Mouse (Mus musculus): ENCODE results near the gene Hk1. TPM values are rescaled to one million over a fixed set of nuclear protein-coding genes. Genes with fewer than 3 reads are reported as not detected.

Gene Hk1
- total and polyA plus RNA-seq, 3 experiments = 119 to 447 (median 245) TPM

DNA sequence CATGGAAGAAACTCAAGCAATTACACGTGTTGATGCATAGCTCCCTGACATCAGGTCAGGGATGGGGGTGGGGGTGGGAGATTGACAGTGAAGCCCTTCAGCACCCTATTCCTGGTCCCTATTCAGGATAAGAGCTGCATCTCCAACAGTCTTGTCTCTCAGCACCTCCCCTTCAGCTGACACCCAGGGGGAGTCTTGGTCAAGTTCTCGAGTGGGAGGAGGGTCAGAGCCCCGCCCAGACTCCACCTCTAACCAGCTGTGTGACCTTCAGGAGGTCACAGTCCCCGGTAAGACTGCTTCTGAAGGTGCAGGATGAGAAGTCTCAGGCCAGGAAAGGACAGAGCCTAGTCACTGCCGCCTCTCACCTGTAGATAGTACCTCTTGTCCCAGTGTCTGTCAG, 41.1 kb downstream of the Hk1 start:
- TF ChIP-seq GATA1 (IDR thresholded peaks at IDR 0.05; ENCODE audit: borderline replicate concordance, low read length) (no peak), POLR2AphosphoS5 (IDR thresholded peaks at IDR 0.05; ENCODE audit: insufficient replicate concordance, low read depth, low read length) (no peak), TAL1 (conservative IDR thresholded peaks at IDR 0.05; ENCODE audit: low read depth, low read length) (no peak), GATA2 (IDR thresholded peaks at IDR 0.05; ENCODE audit: borderline replicate concordance, low read depth, low read length) (no peak), CTCF (IDR thresholded peaks at IDR 0.05; ENCODE audit: low read depth, low read length) (no peak)
- ATAC-seq (ENCODE audit: extremely low read depth, insufficient number of reproducible peaks, low FRiP score, poor library complexity, severe bottlenecking) (no peak), DNase-seq (ENCODE audit: low spot score) (no peak)
- Histone ChIP-seq H3K4me3 (ENCODE audit: low read depth, low read length) (peak overlapping the region; percentile 77), H3K4me1 (ENCODE audit: insufficient read depth, low read depth, low read length) (peaks cover 72% of the 10 kb centered on the region), H3K36me3 (replicated peaks) (peaks cover 24% of the 10 kb centered on the region), H3K27me3 (ENCODE audit: insufficient read depth, low read length) (no peaks in the 10 kb centered on the region), H3K9me3 (replicated peaks) (no peaks in the 10 kb centered on the region)

DNA sequence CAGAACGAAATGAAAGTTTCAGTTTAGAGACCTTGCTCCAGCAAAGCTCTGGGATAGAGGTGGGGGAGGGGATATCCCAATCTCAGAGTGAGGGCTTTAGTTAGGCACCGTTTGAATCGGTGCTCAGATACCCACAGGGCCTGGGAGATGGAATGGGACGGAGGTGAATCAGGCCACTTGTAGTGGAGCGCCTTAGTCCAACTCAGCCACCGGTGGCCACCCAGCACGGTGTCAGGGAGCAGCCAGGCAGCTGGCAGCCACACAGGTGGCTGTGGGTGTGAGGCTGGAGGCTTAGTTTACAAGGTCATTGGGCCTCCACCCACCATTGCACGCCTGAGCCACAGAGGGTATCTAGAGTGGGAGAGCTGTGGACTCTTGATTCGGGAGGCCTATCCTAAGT, 41.5 kb downstream of the Hk1 start:
- H3K36me3 ChIP-seq (replicated peaks) = peaks cover 25% of the 10 kb centered on the region
- H3K4me1 ChIP-seq (ENCODE audit: insufficient read depth, low read depth, low read length) = peaks cover 72% of the 10 kb centered on the region
- DNase-seq (ENCODE audit: low spot score) (no peak), ATAC-seq (ENCODE audit: extremely low read depth, insufficient number of reproducible peaks, low FRiP score, poor library complexity, severe bottlenecking) (no peak)
- peak overlapping the region; percentile 77; the same call in 1 of the 2 replicates for H3K4me3 ChIP-seq (ENCODE audit: low read depth, low read length)
- no peaks in the 10 kb centered on the region for H3K9me3 ChIP-seq (replicated peaks)
- no peaks in the 10 kb centered on the region for H3K27me3 ChIP-seq (ENCODE audit: insufficient read depth, low read length)
- no peak for TF ChIP-seq CTCF (IDR thresholded peaks at IDR 0.05; ENCODE audit: low read depth, low read length)
- no peak for TF ChIP-seq GATA2 (IDR thresholded peaks at IDR 0.05; ENCODE audit: borderline replicate concordance, low read depth, low read length)
- no peak for TF ChIP-seq POLR2AphosphoS5 (IDR thresholded peaks at IDR 0.05; ENCODE audit: insufficient replicate concordance, low read depth, low read length)
- no peak for TF ChIP-seq GATA1 (IDR thresholded peaks at IDR 0.05; ENCODE audit: borderline replicate concordance, low read length)
- TF ChIP-seq TAL1 (conservative IDR thresholded peaks at IDR 0.05; ENCODE audit: low read depth, low read length) = no peak

- DNase-seq (ENCODE audit: low spot score) (no peak), ATAC-seq (ENCODE audit: extremely low read depth, insufficient number of reproducible peaks, low FRiP score, poor library complexity, severe bottlenecking) (no peak)
- H3K27me3 ChIP-seq (ENCODE audit: insufficient read depth, low read length) = no peaks in the 10 kb centered on the region
- no peaks in the 10 kb centered on the region for H3K9me3 ChIP-seq (replicated peaks)
- H3K36me3 ChIP-seq (replicated peaks) = peaks cover 25% of the 10 kb centered on the region
- H3K4me3 ChIP-seq (ENCODE audit: low read depth, low read length) = no peak overlapping the region; the same call in 1 of the 2 replicates
- TF ChIP-seq TAL1 (conservative IDR thresholded peaks at IDR 0.05; ENCODE audit: low read depth, low read length) = no peak
- no peak for TF ChIP-seq GATA1 (IDR thresholded peaks at IDR 0.05; ENCODE audit: borderline replicate concordance, low read length)
- no peak for TF ChIP-seq GATA2 (IDR thresholded peaks at IDR 0.05; ENCODE audit: borderline replicate concordance, low read depth, low read length)
- H3K4me1 ChIP-seq (ENCODE audit: insufficient read depth, low read depth, low read length) = peaks cover 67% of the 10 kb centered on the region
These were observed 42.8 kb downstream of the Hk1 start for GRCm38 (mm10) chr10:62336601-62337578.

DNA sequence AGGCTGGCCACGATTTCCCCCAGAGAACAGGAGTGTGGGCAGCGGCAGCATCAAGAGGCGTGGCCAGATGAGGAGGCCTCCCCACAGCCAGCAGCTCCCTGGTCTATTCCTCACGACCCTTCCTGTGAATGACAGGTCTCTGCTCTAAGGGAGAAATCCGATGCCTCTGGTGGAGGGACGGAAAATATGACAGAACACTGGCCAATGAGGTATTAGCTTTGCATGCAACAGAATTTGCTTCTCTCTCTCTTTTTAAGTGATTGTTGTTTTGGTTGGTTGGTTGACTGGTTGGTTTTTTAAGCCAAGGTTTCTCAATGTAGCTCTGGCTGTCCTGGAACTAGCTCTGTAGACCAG, 44.3 kb downstream of the Hk1 start:
- no peaks in the 10 kb centered on the region for H3K9me3 ChIP-seq (replicated peaks)
- no peak for ATAC-seq (ENCODE audit: extremely low read depth, insufficient number of reproducible peaks, low FRiP score, poor library complexity, severe bottlenecking)
- no peak for DNase-seq (ENCODE audit: low spot score)
- no peaks in the 10 kb centered on the region for H3K27me3 ChIP-seq (ENCODE audit: insufficient read depth, low read length)
- TF ChIP-seq TAL1 (conservative IDR thresholded peaks at IDR 0.05; ENCODE audit: low read depth, low read length) (no peak), GATA2 (IDR thresholded peaks at IDR 0.05; ENCODE audit: borderline replicate concordance, low read depth, low read length) (no peak), POLR2AphosphoS5 (IDR thresholded peaks at IDR 0.05; ENCODE audit: insufficient replicate concordance, low read depth, low read length) (no peak), GATA1 (IDR thresholded peaks at IDR 0.05; ENCODE audit: borderline replicate concordance, low read length) (no peak), CTCF (IDR thresholded peaks at IDR 0.05; ENCODE audit: low read depth, low read length) (no peak)
- no peak overlapping the region; the same call in 1 of the 2 replicates for H3K4me3 ChIP-seq (ENCODE audit: low read depth, low read length)
- H3K4me1 ChIP-seq (ENCODE audit: insufficient read depth, low read depth, low read length) = peaks cover 66% of the 10 kb centered on the region
- peaks cover 32% of the 10 kb centered on the region for H3K36me3 ChIP-seq (replicated peaks)

DNA sequence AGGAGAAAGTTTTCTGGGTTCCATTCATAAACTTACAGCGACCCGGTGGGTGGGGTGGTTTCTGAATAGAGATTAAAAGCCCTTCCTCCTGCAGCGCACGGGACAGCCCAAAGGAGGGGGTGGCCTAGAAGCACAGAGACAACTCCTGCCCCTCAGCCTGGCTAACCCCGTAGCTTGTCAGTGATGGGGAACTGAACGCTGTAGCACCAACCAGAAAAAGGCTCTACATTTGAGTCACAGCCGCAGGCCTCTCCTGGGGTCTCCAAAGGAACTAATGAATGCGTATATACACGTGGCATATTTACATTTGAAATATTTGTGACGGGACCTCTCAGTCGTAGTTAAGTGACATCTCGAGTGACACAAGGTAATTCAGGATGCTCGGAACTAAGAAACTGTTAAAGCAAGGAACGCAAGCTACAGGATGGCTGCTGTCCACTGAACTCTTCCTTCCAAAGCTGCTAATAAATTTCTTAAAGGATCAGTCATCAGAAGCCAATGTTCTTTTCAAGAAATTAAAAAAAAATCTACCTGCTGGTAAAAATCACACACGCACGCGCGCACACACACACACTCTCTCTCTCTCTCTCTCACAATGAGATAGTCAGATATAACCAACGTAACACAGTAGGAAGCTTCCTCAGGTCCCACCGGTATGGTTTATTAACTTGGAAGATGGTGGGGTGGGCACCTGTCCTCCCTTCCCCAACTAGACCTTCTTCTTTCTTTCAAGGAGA, 44.9 kb downstream of the Hk1 start:
- ATAC-seq (ENCODE audit: extremely low read depth, insufficient number of reproducible peaks, low FRiP score, poor library complexity, severe bottlenecking) (no peak), DNase-seq (ENCODE audit: low spot score) (no peak)
- no peak overlapping the region; the same call in 1 of the 2 replicates for H3K4me3 ChIP-seq (ENCODE audit: low read depth, low read length)
- H3K4me1 ChIP-seq (ENCODE audit: insufficient read depth, low read depth, low read length) = peaks cover 71% of the 10 kb centered on the region
- H3K9me3 ChIP-seq (replicated peaks) = no peaks in the 10 kb centered on the region
- peaks cover 36% of the 10 kb centered on the region for H3K36me3 ChIP-seq (replicated peaks)
- TF ChIP-seq TAL1 (conservative IDR thresholded peaks at IDR 0.05; ENCODE audit: low read depth, low read length) (no peak), CTCF (IDR thresholded peaks at IDR 0.05; ENCODE audit: low read depth, low read length) (no peak), GATA1 (IDR thresholded peaks at IDR 0.05; ENCODE audit: borderline replicate concordance, low read length) (no peak), GATA2 (IDR thresholded peaks at IDR 0.05; ENCODE audit: borderline replicate concordance, low read depth, low read length) (no peak), POLR2AphosphoS5 (IDR thresholded peaks at IDR 0.05; ENCODE audit: insufficient replicate concordance, low read depth, low read length) (no peak)
- no peaks in the 10 kb centered on the region for H3K27me3 ChIP-seq (ENCODE audit: insufficient read depth, low read length)

DNA sequence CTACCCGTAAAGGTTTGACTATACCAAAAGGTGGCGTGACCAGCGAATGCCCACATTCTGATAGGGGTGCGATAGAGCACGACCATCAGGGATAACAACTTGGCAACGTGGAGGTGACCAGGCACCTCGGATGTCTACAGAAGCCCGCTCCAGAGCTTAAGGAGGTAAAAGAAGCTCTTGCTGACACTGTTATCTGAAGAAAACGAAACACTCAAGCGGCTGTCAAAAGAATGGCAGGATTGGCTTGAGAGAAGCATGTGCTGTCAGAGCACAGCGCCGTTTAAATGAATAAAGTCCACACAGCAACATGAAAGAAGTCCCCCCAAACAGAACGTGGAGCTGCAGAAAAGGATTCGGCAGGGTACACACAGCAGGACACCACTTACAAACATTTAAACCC, 46.4 kb downstream of the Hk1 start:
- 0 out of 2 replicates have a peak, but pooled peaks cover 2% of the 10 kb centered on the region for H3K9me3 ChIP-seq (replicated peaks)
- H3K4me1 ChIP-seq (ENCODE audit: insufficient read depth, low read depth, low read length) = peaks cover 79% of the 10 kb centered on the region
- no peaks in the 10 kb centered on the region for H3K27me3 ChIP-seq (ENCODE audit: insufficient read depth, low read length)
- ATAC-seq (ENCODE audit: extremely low read depth, insufficient number of reproducible peaks, low FRiP score, poor library complexity, severe bottlenecking) (no peak), DNase-seq (ENCODE audit: low spot score) (no peak)
- peaks cover 43% of the 10 kb centered on the region for H3K36me3 ChIP-seq (replicated peaks)
- TF ChIP-seq CTCF (IDR thresholded peaks at IDR 0.05; ENCODE audit: low read depth, low read length) (no peak), TAL1 (conservative IDR thresholded peaks at IDR 0.05; ENCODE audit: low read depth, low read length) (no peak), GATA1 (IDR thresholded peaks at IDR 0.05; ENCODE audit: borderline replicate concordance, low read length) (no peak), GATA2 (IDR thresholded peaks at IDR 0.05; ENCODE audit: borderline replicate concordance, low read depth, low read length) (no peak), POLR2AphosphoS5 (IDR thresholded peaks at IDR 0.05; ENCODE audit: insufficient replicate concordance, low read depth, low read length) (no peak)
- H3K4me3 ChIP-seq (ENCODE audit: low read depth, low read length) = no peak overlapping the region
